Mouse (Mus musculus) ES-E14 (cell line): ENCODE results near the gene Ube2o. TPM values are rescaled to one million over a fixed set of nuclear protein-coding genes. Genes with fewer than 3 reads are reported as not detected.

Experiments
- DNase-seq: peaks from one replicate; pipeline ENCODE4 v3.0.0-alpha.2; 2013; ENCODE audit warnings: low read depth, low spot score
- H3K27ac ChIP-seq: 2 replicates; pipeline ENCODE4 v1.5.1; 2012; ENCODE audit warnings: low read depth, mild to moderate bottlenecking, low read length, moderate library complexity, mixed read lengths; ENCODE audit not compliant: poor library complexity, insufficient read depth, severe bottlenecking
- H3K36me3 ChIP-seq: 2 replicates; pipeline ENCODE4 v1.6.1; 2012; ENCODE audit warnings: mild to moderate bottlenecking, low read length, moderate library complexity, mixed read lengths; ENCODE audit not compliant: control insufficient read depth, poor library complexity, insufficient read depth, severe bottlenecking
- H3K4me1 ChIP-seq, 2 experiments: fragments of 150-350 bp in 1 of 2; sonication (generic) in 1 of 2; 2 replicates each; pipeline ENCODE4 v1.6.1; 2012; ENCODE audit warnings: low read length in 2 of 2, mild to moderate bottlenecking in 1 of 2, mixed read lengths in 1 of 2; ENCODE audit not compliant: control insufficient read depth in 2 of 2, insufficient read depth in 2 of 2, poor library complexity in 1 of 2
- H3K4me3 ChIP-seq, 2 experiments: fragments of 150-350 bp in 1 of 2; sonication (generic) in 1 of 2; 2 replicates each; pipeline ENCODE4 v1.5.1; 2012; ENCODE audit warnings: low read length in 2 of 2, low read depth in 1 of 2, mild to moderate bottlenecking in 1 of 2, mixed read lengths in 1 of 2; ENCODE audit not compliant: insufficient read depth in 1 of 2, poor library complexity in 1 of 2, severe bottlenecking in 1 of 2
- H3K9ac ChIP-seq: 2 replicates; pipeline ENCODE4 v1.6.1; 2012; ENCODE audit warnings: low read depth, mild to moderate bottlenecking, low read length, mixed read lengths; ENCODE audit not compliant: poor library complexity, insufficient read depth, severe bottlenecking
- H3K9me3 ChIP-seq: fragments of 150-350 bp; sonication (generic); 2 replicates; pipeline ENCODE4 v1.6.1; 2012; ENCODE audit warnings: low read depth, mild to moderate bottlenecking, low read length; ENCODE audit not compliant: control insufficient read depth, insufficient read depth
- CHD2 ChIP-seq: IDR thresholded peaks from 2 replicates; pipeline ENCODE4 v1.6.1; 2014; ENCODE audit warnings: mild to moderate bottlenecking, low read depth, low read length, inconsistent platforms
- HCFC1 ChIP-seq: IDR thresholded peaks from 2 replicates; pipeline ENCODE4 v1.6.1; 2012; ENCODE audit warnings: low read length, inconsistent platforms, borderline replicate concordance; ENCODE audit not compliant: insufficient read depth
- MAFK ChIP-seq: IDR thresholded peaks from 2 replicates; pipeline ENCODE4 v1.6.1; 2014; ENCODE audit warnings: mild to moderate bottlenecking, low read depth, low read length, inconsistent platforms; ENCODE audit not compliant: insufficient read depth
- ZC3H11A ChIP-seq: IDR thresholded peaks from 2 replicates; pipeline ENCODE4 v1.6.1; 2012; ENCODE audit warnings: low read depth, mild to moderate bottlenecking, inconsistent platforms, low read length, borderline replicate concordance
- ZNF384 ChIP-seq: IDR thresholded peaks from 2 replicates; pipeline ENCODE4 v1.6.1; 2012; ENCODE audit warnings: low read depth, low read length, inconsistent platforms
- in situ Hi-C, 2 experiments: fragments of 600-800 bp; cut with MboI; formaldehyde crosslinking; loops; one replicate each; pipeline ENCODE4 v1.15.1; 2025; ENCODE audit warnings: low sequenced_read_pairs in 2 of 2, inconsistent platforms in 1 of 2; ENCODE audit not compliant: unreplicated experiment in 2 of 2
- total RNA-seq: library from RNA; depleted of rRNA; stranded (reverse); fragments of 300-350 nt; gene quantifications from 2 replicates; pipeline ENCODE4 v1.2.3, GENCODE M21; 2012; rRNA removed

Gene Ube2o
- total RNA-seq, 1 experiment, result 45.2 TPM

GRCm38 (mm10) chr11:116490232-116491107 is 90.8 kb downstream of the Ube2o start:
- peak; percentile 86 for DNase-seq
- TF ChIP-seq MAFK (no peak), HCFC1 (peak; percentile 90), ZNF384 (peak; percentile 90)
- H3K4me1 ChIP-seq, result peaks cover 0 to 8% of the 10 kb centered on the region in 2 experiments; a peak in 1 of 4 replicates
- H3K9me3 ChIP-seq, result no peaks in the 10 kb centered on the region
- in situ Hi-C loops, result no loop called here
- H3K27ac ChIP-seq, result peak overlapping the region; percentile 80
- peak overlapping the region; percentile 86 for H3K9ac ChIP-seq
- H3K36me3 ChIP-seq, result peaks cover 16% of the 10 kb centered on the region
- H3K4me3 ChIP-seq, result peak overlapping the region; percentile 81 to 88

- TF ChIP-seq CHD2 (no peak), HCFC1 (no peak), MAFK (no peak), ZC3H11A (no peak), ZNF384 (no peak)
- Histone ChIP-seq H3K27ac (no peak overlapping the region), H3K9me3 (no peaks in the 10 kb centered on the region), H3K36me3 (peaks cover 23% of the 10 kb centered on the region), H3K4me1 (peaks cover 0 to 8% of the 10 kb centered on the region in 2 experiments; a peak in 1 of 4 replicates), H3K9ac (peak overlapping the region; percentile 83), H3K4me3 (peak overlapping the region; percentile 81 to 88)
- DNase-seq, result no peak
- in situ Hi-C loops, result no loop called here
Measured at GRCm38 (mm10) chr11:116489771-116490231, 91.4 kb downstream of the Ube2o start.

- H3K36me3 ChIP-seq, result peaks cover 32% of the 10 kb centered on the region
Measured at GRCm38 (mm10) chr11:116488693-116489375, 92.4 kb downstream of the Ube2o start.

GRCm38 (mm10) chr11:116488207-116488606 is 93.0 kb downstream of the Ube2o start:
- peak; percentile 85 for TF ChIP-seq ZNF384
- TF ChIP-seq HCFC1, result no peak
- no peak for TF ChIP-seq CHD2
- in situ Hi-C loops, result no loop called here
- peak overlapping the region in 1 of 2 experiments; percentile 81; a peak in 1 of 4 replicates for H3K4me3 ChIP-seq
- peaks cover 36% of the 10 kb centered on the region for H3K36me3 ChIP-seq
- H3K9me3 ChIP-seq, result no peaks in the 10 kb centered on the region
- no peak for DNase-seq
- H3K9ac ChIP-seq, result no peak overlapping the region
- peaks cover 0 to 5% of the 10 kb centered on the region in 2 experiments; a peak in 1 of 4 replicates for H3K4me1 ChIP-seq
- no peak overlapping the region; the same call in 1 of the 2 replicates for H3K27ac ChIP-seq

More at GRCm38 (mm10) chr11:116488693-116489375, 92.4 kb downstream of the Ube2o start:
- Histone ChIP-seq H3K9ac (peak overlapping the region; percentile 83), H3K27ac (no peak overlapping the region; the same call in 1 of the 2 replicates), H3K4me1 (peaks cover 0 to 5% of the 10 kb centered on the region in 2 experiments; a peak in 1 of 4 replicates), H3K4me3 (peak overlapping the region; percentile 81 to 88), H3K9me3 (no peaks in the 10 kb centered on the region)
- DNase-seq, result peak; percentile 77
- in situ Hi-C loops, result no loop called here
- TF ChIP-seq ZNF384 (no peak), ZC3H11A (no peak), HCFC1 (peak; percentile 44; the same call in 1 of the 2 replicates), MAFK (peak; percentile 81), CHD2 (no peak)

Other genes starting within 250 kb of the Ube2o start
- 0.67 and 1.2 TPM in 2 replicates for gene Foxj1, start 246.0 kb downstream of the Ube2o start, total RNA-seq
- gene Rnf157, start 168.4 kb downstream of the Ube2o start, total RNA-seq, result 3.7 and 6.1 TPM in 2 replicates
- gene Ubald2, start 147.4 kb downstream of the Ube2o start, total RNA-seq, result 106 and 117 TPM in 2 replicates
- gene Qrich2, start 115.2 kb downstream of the Ube2o start, total RNA-seq, result 0.22 and 0.37 TPM in 2 replicates
- 100 and 121 TPM in 2 replicates for gene Prpsap1, start 87.2 kb downstream of the Ube2o start, total RNA-seq
- 2.1 and 2.3 TPM in 2 replicates for gene Sphk1, start 50.5 kb downstream of the Ube2o start, total RNA-seq
- gene Aanat, start 5.0 kb upstream of the Ube2o start, total RNA-seq, result 0.16 and 0.94 TPM in 2 replicates
- 29.3 and 53.8 TPM in 2 replicates for gene Rhbdf2, start 45.6 kb upstream of the Ube2o start, total RNA-seq
- 2.0 and 2.2 TPM in 2 replicates for gene Prcd, start 72.1 kb upstream of the Ube2o start, total RNA-seq
- gene Cygb, start 72.9 kb upstream of the Ube2o start, total RNA-seq, result 0.37 and 0.40 TPM in 2 replicates
- not detected in 2 replicates for gene St6galnac1, start 194.1 kb upstream of the Ube2o start, total RNA-seq
- gene Mxra7, start 246.6 kb upstream of the Ube2o start, total RNA-seq, result 5.8 and 9.4 TPM in 2 replicates